Mouse (Mus musculus) intestine, postnatal 0 days (tissue): ENCODE data around the gene Fgfr2. TPM values are rescaled to one million over a fixed set of nuclear protein-coding genes. Genes with fewer than 3 reads are reported as not detected.

ENCODE experiments used
- ATAC-seq: fragments of 200-750 bp; cut with Nextera tagmentation; 2 replicates; pipeline ENCODE4 v1.8.0; 2017; ENCODE audit warnings: mild to moderate bottlenecking, moderate TSS enrichment, moderate library complexity
- H3K27ac ChIP-seq: fragments of 300-500 bp; sonication (generic); 2 replicates; pipeline ENCODE4 v1.5.1; 2014; ENCODE audit warnings: mild to moderate bottlenecking, low read depth, low read length, moderate library complexity
- H3K27me3 ChIP-seq: fragments of 300-500 bp; sonication (generic); replicated peaks from 2 replicates; pipeline ENCODE4 v1.6.1; 2014; ENCODE audit warnings: low read length, mixed read lengths; ENCODE audit not compliant: control insufficient read depth, insufficient read depth
- H3K36me3 ChIP-seq: fragments of 300-500 bp; sonication (generic); 2 replicates; pipeline ENCODE4 v1.6.1; 2014; ENCODE audit warnings: mild to moderate bottlenecking, moderate library complexity; ENCODE audit not compliant: control insufficient read depth, insufficient read depth
- H3K4me1 ChIP-seq: fragments of 300-500 bp; sonication (generic); replicated peaks from 2 replicates; pipeline ENCODE4 v1.6.1; 2014; ENCODE audit warnings: antibody characterized with exemption, low read length, mixed read lengths; ENCODE audit not compliant: control insufficient read depth, insufficient read depth
- H3K4me2 ChIP-seq: fragments of 300-500 bp; sonication (generic); replicated peaks from 2 replicates; pipeline ENCODE4 v1.6.1; 2014; ENCODE audit warnings: low read depth, mild to moderate bottlenecking, moderate library complexity
- H3K4me3 ChIP-seq: fragments of 300-500 bp; sonication (generic); 2 replicates; pipeline ENCODE4 v1.5.1; 2014; ENCODE audit warnings: low read depth, low read length
- H3K9ac ChIP-seq: fragments of 300-500 bp; sonication (generic); 2 replicates; pipeline ENCODE4 v1.6.1; 2014; ENCODE audit warnings: mild to moderate bottlenecking, low read depth, low read length
- H3K9me3 ChIP-seq: fragments of 300-500 bp; sonication (generic); 2 replicates; pipeline ENCODE4 v1.6.1; 2016; ENCODE audit warnings: mixed run types; ENCODE audit not compliant: control insufficient read depth
- CTCF ChIP-seq: sonication (generic); IDR thresholded peaks from 2 replicates; pipeline ENCODE4 v1.5.1; 2016; ENCODE audit warnings: low read depth, mild to moderate bottlenecking, control low read depth, antibody characterized with exemption, moderate library complexity
- WGBS: fragments of 180-500 bp; shearing (Covaris S2); extraction: QIAGEN DNeasy Blood & Tissue Kit; methylation state at CpG from one replicate; pipeline ENCODE4 v1.1.7; 2014; 5-methylcytosine and 5-hydroxymethylcytosine counted together
- polyA plus RNA-seq: library from polyadenylated mRNA; unstranded; fragments of >200 nt; fragmentation: Nextera tagmentation; extraction: Ambion mirVana; gene quantifications from 2 replicates; pipeline ENCODE4 v1.2.1, GENCODE M21; 2015

Gene Fgfr2
- polyA plus RNA-seq, 1 experiment from 2014 or later = 29.5 TPM

DNA sequence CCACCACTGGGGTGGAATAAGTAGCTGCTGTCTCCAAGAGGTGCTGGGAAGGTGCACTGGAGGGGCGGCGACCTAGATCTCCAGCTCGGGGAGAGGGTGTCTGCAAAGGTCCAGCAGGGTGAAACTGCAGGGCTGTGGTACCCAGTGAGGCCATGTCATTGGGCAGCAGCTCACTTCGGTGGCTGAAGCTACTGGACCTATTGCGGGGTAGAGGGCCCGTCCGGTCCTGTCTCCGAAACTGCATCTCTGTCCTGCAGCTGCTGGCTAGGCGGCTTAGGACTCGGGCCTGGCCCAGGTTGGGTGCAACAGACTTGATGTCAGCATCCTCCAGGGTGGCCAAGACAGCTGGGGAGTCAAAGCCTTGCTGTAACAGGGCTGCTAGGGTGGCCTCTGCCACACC lies 109.2 kb downstream of the Fgfr2 start:
- ATAC-seq = no peak
- Histone ChIP-seq H3K9me3 (no peaks in the 10 kb centered on the region), H3K9ac (no peak overlapping the region), H3K4me1 (peaks cover 10% of the 10 kb centered on the region), H3K4me3 (no peak overlapping the region), H3K36me3 (peaks cover 12% of the 10 kb centered on the region; the same call in 1 of the 2 replicates), H3K4me2 (no peak overlapping the region), H3K27me3 (no peaks in the 10 kb centered on the region), H3K27ac (no peak overlapping the region)
- TF ChIP-seq CTCF = no peak
- 88% methylated on average over 10 of the region's 10 CpGs for WGBS

DNA sequence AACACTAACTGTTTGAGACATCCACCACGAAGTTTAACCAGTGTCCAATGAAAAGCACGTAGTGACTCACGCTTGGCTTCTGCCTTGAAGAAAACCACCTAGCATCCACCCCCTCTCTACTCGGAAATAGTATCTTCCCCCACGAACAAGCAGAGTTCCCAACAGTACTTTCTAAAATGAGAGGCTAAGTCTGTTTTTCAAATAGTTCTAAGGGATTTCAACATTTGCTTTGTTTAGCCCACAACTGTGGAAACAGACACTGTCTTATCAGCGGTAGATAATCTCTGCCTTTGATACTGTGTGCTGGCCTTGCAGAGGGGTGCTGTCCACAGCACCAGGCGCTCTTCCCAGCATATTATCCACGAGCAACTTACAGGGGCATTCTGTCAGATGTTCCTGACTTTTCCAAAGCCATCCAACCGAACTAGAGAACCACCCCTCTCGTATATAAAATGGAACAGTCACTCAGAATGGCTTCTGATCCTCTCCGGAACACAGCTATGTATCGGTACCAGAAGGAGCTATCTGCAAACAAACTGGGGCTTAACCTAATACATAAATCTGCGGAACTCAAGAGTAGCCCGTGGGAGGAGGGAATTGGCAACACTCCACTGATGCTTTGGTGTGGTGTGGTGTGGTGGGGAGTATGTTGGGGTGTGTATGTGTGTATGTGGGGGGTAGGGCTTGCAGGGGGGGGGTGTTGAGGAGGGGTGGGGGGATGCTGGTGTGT lies 110.3 kb downstream of the Fgfr2 start:
- H3K4me1 ChIP-seq = peaks cover 8% of the 10 kb centered on the region
- H3K36me3 ChIP-seq = peaks cover 15% of the 10 kb centered on the region; the same call in 1 of the 2 replicates
- no peak overlapping the region for H3K9ac ChIP-seq
- no peaks in the 10 kb centered on the region for H3K27me3 ChIP-seq
- ATAC-seq = no peak
- H3K4me2 ChIP-seq = no peak overlapping the region
- H3K4me3 ChIP-seq = no peak overlapping the region
- no peak overlapping the region for H3K27ac ChIP-seq
- no peak for TF ChIP-seq CTCF
- no peaks in the 10 kb centered on the region for H3K9me3 ChIP-seq
- WGBS = 26% methylated on average over 14 of the region's 14 CpGs

DNA sequence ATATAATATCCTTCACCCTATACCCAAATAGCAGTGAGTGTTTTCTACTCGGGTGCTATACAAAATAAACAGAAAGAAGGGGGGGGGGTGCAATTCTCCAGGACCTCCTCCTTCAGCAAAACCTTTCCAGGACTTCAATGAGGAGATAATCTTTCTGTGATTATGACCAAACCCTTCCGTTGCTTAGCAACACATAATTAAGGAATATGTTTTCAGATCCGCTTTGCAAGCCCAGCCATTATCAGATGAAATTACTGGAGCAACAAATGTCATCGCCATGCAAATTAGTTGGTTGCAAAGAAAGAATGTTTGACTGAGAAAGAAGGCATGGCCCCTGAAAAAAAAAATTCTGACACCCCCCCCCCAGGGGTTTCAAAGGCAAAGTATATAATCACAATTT lies 111.5 kb downstream of the Fgfr2 start:
- Histone ChIP-seq H3K4me3 (no peak overlapping the region), H3K27me3 (no peaks in the 10 kb centered on the region), H3K27ac (no peak overlapping the region), H3K9ac (no peak overlapping the region), H3K4me1 (peaks cover 11% of the 10 kb centered on the region), H3K36me3 (peaks cover 15% of the 10 kb centered on the region; the same call in 1 of the 2 replicates), H3K4me2 (no peak overlapping the region), H3K9me3 (no peaks in the 10 kb centered on the region)
- ATAC-seq = 0 out of 2 replicates have a peak, but pooled peaks have one; percentile 4
- 25% methylated on average over 4 of the region's 4 CpGs for WGBS
- no peak for TF ChIP-seq CTCF

DNA sequence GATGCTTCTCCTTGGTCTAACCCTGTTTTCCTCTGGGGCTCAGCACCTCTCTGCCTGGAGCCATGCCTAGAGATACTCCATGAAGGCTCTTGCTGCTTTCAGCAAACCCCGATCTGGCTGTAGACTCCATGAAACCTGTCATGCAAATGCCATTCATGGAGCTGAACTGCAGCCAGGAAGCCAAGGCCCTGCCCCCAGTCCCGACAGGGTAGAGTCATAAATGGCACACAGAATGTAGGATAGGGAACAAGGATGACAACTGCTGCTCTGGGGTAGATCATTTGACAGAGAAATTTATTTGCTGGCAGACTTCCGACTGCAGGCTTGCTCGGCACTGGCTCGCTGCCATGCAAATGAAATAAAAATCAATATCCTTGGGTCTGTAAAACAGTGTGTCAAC lies 112.0 kb downstream of the Fgfr2 start:
- Histone ChIP-seq H3K36me3 (peaks cover 15% of the 10 kb centered on the region; the same call in 1 of the 2 replicates), H3K27me3 (no peaks in the 10 kb centered on the region), H3K27ac (peak overlapping the region; percentile 22), H3K4me1 (peaks cover 11% of the 10 kb centered on the region), H3K4me3 (no peak overlapping the region), H3K9me3 (no peaks in the 10 kb centered on the region), H3K4me2 (0 out of 2 replicates have a peak overlapping the region, but pooled peaks have one; percentile 7), H3K9ac (no peak overlapping the region)
- WGBS = 11% methylated on average over 5 of the region's 5 CpGs
- peak; percentile 75 for ATAC-seq
- TF ChIP-seq CTCF = no peak

DNA sequence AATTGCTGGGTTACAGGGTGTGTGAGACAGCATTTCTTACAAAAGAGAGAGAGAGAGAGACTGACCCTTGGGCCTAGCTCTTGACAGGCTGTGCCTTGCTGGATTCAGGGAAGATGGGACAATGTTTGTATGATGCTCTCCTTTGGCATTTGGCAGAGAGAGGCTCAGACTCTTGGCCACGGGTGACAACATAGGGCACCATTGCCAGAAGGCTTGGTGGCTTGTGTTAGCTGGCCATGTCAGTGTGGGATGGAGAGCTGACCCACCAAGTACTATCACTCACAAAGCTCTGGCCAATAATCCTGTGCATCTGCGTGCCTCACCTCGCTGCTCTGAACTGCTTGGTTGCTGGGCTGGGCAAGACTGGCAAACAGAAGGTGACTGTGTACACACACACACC lies 112.7 kb downstream of the Fgfr2 start:
- WGBS = 70% methylated on average over 3 of the region's 3 CpGs
- TF ChIP-seq CTCF = no peak
- ATAC-seq = no peak
- no peak overlapping the region; the same call in 1 of the 2 replicates for H3K27ac ChIP-seq
- H3K4me1 ChIP-seq = peaks cover 11% of the 10 kb centered on the region
- H3K4me2 ChIP-seq = no peak overlapping the region
- H3K9me3 ChIP-seq = no peaks in the 10 kb centered on the region
- peaks cover 15% of the 10 kb centered on the region; the same call in 1 of the 2 replicates for H3K36me3 ChIP-seq
- no peaks in the 10 kb centered on the region for H3K27me3 ChIP-seq
- no peak overlapping the region for H3K4me3 ChIP-seq
- H3K9ac ChIP-seq = no peak overlapping the region

DNA sequence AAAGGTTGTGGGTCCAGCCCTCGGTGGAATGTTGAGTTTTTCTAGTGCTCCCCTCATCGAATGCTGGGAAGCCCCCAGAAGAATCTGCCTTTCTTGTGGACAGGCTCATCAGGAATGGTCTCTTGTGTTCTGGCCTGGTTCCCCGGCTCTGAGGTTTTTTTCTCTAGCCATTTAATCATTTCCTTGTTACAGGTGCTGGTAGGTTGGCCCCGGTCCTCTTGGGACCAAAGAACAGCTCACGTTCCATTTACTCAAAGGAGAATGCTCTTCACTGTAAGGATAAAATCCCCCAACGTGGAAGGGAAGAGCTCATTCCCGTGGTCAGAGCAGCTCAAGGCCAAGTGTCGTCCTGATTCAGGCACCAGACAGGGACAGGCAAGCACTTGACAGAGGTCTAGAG lies 113.5 kb downstream of the Fgfr2 start:
- ATAC-seq = no peak
- 55% methylated on average over 8 of the region's 8 CpGs for WGBS

More for the DNA sequence above, 113.5 kb downstream of the Fgfr2 start:
- Histone ChIP-seq H3K9me3 (no peaks in the 10 kb centered on the region), H3K27me3 (no peaks in the 10 kb centered on the region), H3K27ac (no peak overlapping the region), H3K4me1 (peaks cover 11% of the 10 kb centered on the region), H3K9ac (no peak overlapping the region), H3K36me3 (peaks cover 15% of the 10 kb centered on the region; the same call in 1 of the 2 replicates), H3K4me2 (no peak overlapping the region), H3K4me3 (no peak overlapping the region)
- TF ChIP-seq CTCF = no peak
